Mouse (Mus musculus): ENCODE results near the gene Sys1.

DNA sequence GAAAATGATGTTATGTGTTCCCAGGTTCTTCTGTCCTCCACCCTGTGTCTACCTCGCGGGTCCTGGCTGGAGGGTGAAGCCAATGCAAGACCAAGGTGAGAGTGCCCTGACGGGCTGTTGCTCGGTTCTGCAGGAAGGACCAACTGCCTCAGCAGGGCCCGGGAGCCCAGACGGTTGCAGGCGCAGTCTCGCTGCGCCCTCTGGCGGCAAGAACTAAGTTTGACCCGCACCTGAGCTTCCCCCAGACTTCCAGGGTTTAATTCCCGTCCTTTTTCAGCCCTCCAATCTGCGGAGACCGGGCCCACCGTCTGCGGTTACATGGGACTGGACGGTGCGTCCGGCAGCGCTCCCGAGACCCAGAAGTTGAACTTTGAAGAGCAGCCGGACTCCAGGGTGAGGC lies 49.1 kb upstream of the Sys1 start:
- peak; percentile 93 for TF ChIP-seq CTCF (IDR thresholded peaks at IDR 0.05; ENCODE audit: extremely low read depth, insufficient read depth, insufficient read length, insufficient replicate concordance)
- TF ChIP-seq POLR2A (IDR thresholded peaks at IDR 0.05; ENCODE audit: low read depth, low read length) = no peak

Data from spleen, adult 2 months (tissue).